Mouse (Mus musculus): ENCODE results near the gene Nmnat1.

GRCm38 (mm10) chr4:149444465-149444864, 40.5 kb downstream of the Nmnat1 start:
- TF ChIP-seq CTCF (IDR thresholded peaks at IDR 0.05; ENCODE audit: insufficient read depth, low read length), result no peak
- TF ChIP-seq POLR2A (IDR thresholded peaks at IDR 0.05; ENCODE audit: borderline replicate concordance, extremely low read depth, low read depth, low read length), result no peak
